Mouse (Mus musculus): ENCODE data around the gene Grb2. TPM values are rescaled to one million over a fixed set of nuclear protein-coding genes. Genes with fewer than 3 reads are reported as not detected.

The Grb2 gene
- polyA plus RNA-seq, 1 experiment from 2014 or later = 103 TPM

DNA sequence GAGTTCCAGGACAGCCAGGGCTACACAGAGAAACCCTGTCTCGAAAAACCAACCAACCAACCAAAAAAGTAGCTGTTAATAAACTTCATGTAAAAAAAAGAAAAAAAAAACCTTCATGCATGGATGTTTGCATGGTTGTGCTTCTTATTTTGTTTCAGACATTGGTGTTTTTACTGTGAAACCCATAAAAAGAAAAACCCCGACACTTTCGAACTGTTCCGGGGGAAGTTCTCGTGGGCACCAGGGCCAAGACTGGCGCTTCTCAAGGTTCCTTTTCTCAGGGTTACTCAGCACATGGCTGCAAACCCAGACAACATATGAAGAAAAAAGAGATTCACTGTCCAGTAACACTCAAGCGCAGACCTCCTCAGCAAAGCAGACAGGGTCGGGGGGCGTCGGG, 75.5 kb downstream of the Grb2 start:
- 82% methylated on average over 10 of the region's 10 CpGs for whole genome bisulfite sequencing
- Histone ChIP-seq H3K4me1 (replicated peaks) (peaks cover 2% of the 10 kb centered on the region; the same call in 1 of the 2 replicates), H3K9ac (no peak overlapping the region), H3K27ac (no peak overlapping the region), H3K4me3 (no peak overlapping the region), H3K36me3 (no peaks in the 10 kb centered on the region), H3K4me2 (no peak overlapping the region), H3K9me3 (replicated peaks) (no peaks in the 10 kb centered on the region), H3K27me3 (no peaks in the 10 kb centered on the region)
- ATAC-seq (replicated peaks; ENCODE audit: insufficient number of reproducible peaks, insufficient read depth, low FRiP score, low read depth) = no peak

DNA sequence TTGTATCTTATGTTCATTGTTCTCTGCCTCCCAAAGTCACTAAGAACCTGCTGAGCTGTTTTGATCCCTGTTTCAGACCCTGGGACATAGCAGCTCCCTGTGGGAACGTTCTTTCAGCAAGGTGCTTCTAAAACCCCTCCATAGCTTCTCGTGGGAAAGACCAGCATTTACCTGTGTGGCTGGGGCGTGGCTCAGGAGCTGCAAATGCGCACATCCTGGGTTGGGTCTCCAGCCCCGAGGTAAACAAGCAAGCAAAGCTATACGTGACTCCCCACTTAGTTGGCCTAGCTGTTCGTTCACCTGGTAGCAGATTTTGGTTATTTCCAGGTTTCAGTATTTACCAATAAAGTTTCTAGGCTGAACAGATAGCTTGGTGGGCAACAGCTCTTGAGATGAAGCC, 76.2 kb downstream of the Grb2 start:
- H3K9me3 ChIP-seq (replicated peaks) = no peaks in the 10 kb centered on the region
- peaks cover 6% of the 10 kb centered on the region for H3K4me1 ChIP-seq (replicated peaks)
- no peak overlapping the region for H3K4me3 ChIP-seq
- no peaks in the 10 kb centered on the region for H3K36me3 ChIP-seq
- H3K4me2 ChIP-seq = no peak overlapping the region
- H3K27me3 ChIP-seq = no peaks in the 10 kb centered on the region
- no peak overlapping the region for H3K27ac ChIP-seq
- no peak for ATAC-seq (replicated peaks; ENCODE audit: insufficient number of reproducible peaks, insufficient read depth, low FRiP score, low read depth)
- H3K9ac ChIP-seq = no peak overlapping the region
- WGBS = 65% methylated on average over 7 of the region's 7 CpGs

DNA sequence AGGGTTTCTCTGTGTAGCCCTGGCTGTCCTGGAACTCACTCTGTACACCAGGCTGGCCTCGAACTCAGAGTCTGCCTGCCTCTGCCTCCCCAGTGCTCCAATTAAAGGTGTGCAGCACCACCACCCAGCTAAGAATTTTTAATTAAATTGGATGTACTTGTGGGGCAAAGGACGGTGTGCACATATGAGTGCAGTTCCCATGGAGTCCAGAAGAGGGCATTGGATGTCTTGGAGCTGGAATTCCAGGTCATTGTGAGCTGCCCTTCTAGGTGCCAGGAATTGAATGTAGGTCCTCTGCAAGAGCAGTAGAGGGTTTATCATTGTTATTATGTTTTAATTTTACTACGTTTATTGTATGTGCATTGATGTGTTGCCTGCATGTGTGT, 76.9 kb downstream of the Grb2 start:
- no peaks in the 10 kb centered on the region for H3K27me3 ChIP-seq
- no peak for ATAC-seq (replicated peaks; ENCODE audit: insufficient number of reproducible peaks, insufficient read depth, low FRiP score, low read depth)
- H3K9me3 ChIP-seq (replicated peaks) = no peaks in the 10 kb centered on the region
- WGBS = 21% methylated on average over 3 of the region's 3 CpGs
- H3K27ac ChIP-seq = no peak overlapping the region
- no peaks in the 10 kb centered on the region for H3K36me3 ChIP-seq
- peak overlapping the region; percentile 3; the same call in 1 of the 2 replicates for H3K4me2 ChIP-seq
- no peak overlapping the region for H3K9ac ChIP-seq
- H3K4me1 ChIP-seq (replicated peaks) = peaks cover 11% of the 10 kb centered on the region
- H3K4me3 ChIP-seq = no peak overlapping the region

DNA sequence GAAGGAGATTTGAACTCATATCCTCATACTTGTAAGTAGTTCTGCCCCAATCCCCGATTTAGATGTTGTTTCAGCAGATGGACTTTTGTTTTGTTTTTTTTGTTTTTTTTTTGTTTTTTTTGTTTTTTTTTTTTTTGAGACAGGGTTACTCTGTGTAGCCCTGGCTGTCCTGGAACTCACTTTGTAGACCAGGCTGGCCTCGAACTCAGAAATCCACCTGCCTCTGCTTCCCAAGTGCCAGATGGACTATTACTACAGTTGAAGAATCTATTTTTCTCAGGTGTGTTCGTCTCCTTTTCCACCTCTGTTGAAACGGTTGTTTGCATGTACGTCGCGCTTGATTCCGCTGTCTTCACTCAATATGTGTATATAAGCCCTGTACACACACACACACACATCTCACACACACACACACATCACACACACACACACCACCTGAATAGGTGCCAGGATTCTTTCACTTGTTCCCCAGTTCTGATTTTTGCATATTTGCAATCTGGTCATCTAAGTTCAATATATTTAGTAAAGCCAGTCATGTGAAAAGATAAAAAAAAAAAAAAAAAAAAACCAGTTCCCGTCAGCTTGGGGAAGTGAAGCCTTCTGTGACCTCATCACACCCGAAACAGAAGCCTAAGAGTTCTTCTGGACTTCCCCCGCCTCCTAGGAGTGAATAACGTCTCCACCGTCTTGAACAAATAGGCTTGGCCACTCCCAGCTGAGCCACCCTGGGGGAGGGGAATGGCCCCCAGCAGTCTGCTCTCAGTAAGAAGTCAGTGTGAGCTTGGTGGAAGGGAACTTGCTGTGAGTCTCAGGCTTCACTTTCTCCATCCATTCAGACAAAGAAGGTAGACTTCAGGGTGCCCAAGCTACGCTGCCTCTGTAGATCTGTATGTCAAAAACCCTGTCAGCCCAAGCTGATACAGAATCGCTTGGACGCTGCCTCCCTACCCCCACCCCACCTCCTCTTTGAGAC, 77.6 kb downstream of the Grb2 start:
- Histone ChIP-seq H3K27me3 (no peaks in the 10 kb centered on the region), H3K9ac (no peak overlapping the region), H3K4me3 (no peak overlapping the region), H3K4me2 (peak overlapping the region; percentile 3; the same call in 1 of the 2 replicates), H3K9me3 (replicated peaks) (no peaks in the 10 kb centered on the region), H3K27ac (no peak overlapping the region), H3K4me1 (replicated peaks) (peaks cover 11% of the 10 kb centered on the region), H3K36me3 (no peaks in the 10 kb centered on the region)
- no peak for ATAC-seq (replicated peaks; ENCODE audit: insufficient number of reproducible peaks, insufficient read depth, low FRiP score, low read depth)
- WGBS = 47% methylated on average over 16 of the region's 16 CpGs

DNA sequence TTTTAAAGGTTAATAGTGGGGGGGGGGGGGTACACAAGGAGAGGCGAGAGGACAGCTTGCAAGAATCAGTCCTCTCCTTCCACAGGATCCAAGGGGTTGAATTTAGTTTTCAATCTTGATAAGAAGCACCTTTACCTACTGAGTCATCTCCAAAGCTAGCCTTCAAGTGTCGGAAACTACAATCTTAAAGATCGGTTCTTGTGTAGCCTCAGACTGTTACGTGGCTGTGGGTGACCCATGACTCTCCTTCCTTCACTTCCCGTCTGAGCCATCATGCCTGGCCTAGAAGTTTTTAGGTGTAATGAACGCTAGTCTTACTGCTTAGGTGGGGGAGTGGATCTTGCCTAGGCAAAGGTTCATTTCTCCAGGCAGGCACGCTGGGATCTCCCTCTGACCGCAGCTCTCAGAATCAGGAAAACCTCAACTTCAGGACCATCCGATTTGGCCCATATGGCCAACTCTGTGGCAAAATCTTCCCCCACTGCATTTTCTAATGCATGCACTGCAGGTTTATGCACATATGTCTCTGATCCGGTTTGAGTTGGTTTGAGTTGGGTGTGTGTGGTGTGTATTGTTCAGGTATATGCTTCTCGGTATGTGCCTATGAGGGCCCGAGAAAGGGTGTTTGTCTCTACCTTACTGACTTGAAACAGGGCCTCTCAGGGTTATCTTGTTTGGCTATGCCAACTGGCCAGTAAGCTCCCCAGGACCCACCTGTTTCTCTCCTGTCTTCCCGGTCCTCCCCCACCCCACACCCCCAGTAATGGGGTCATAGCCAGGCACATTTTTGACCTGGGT, 78.5 kb downstream of the Grb2 start:
- H3K27ac ChIP-seq = no peak overlapping the region
- 82% methylated on average over 13 of the region's 13 CpGs for WGBS
- H3K9ac ChIP-seq = no peak overlapping the region
- H3K36me3 ChIP-seq = no peaks in the 10 kb centered on the region
- no peak overlapping the region for H3K4me2 ChIP-seq
- no peaks in the 10 kb centered on the region for H3K27me3 ChIP-seq
- ATAC-seq (replicated peaks; ENCODE audit: insufficient number of reproducible peaks, insufficient read depth, low FRiP score, low read depth) = no peak
- H3K4me3 ChIP-seq = no peak overlapping the region
- H3K4me1 ChIP-seq (replicated peaks) = peaks cover 11% of the 10 kb centered on the region
- no peaks in the 10 kb centered on the region for H3K9me3 ChIP-seq (replicated peaks)

DNA sequence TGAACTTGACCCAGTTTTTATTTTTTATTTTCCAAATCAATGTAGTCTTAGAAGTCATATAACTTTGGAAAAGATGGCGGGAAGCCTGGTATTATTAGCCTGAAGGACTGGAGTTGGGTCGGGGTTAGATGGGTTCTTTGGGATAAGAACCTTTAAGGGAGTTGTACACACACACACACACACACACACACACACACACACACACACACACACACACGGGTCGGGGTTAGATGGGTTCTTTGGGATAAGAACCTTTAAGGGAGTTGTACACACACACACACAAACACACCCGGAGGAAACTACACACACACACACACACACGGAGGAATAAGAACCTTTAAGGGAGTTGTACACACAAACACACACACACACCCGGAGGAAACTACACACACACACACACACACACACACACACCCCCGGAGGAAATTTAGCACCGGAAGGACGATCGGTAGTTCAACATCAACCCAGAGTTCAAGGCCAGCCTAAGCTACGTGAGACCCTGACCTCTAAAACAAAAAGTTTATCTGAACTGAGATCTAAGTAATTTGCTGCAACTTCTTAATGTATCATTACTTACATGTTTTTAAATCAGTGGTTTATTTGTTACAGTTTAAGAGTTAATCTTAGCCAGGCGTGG, 79.8 kb downstream of the Grb2 start:
- Histone ChIP-seq H3K9ac (peak overlapping the region; percentile 35), H3K27me3 (no peaks in the 10 kb centered on the region), H3K9me3 (replicated peaks) (no peaks in the 10 kb centered on the region), H3K4me1 (replicated peaks) (peaks cover 11% of the 10 kb centered on the region), H3K4me2 (peak overlapping the region; percentile 58), H3K36me3 (peaks cover 2% of the 10 kb centered on the region; the same call in 1 of the 2 replicates), H3K27ac (peak overlapping the region; percentile 41; the same call in 1 of the 2 replicates), H3K4me3 (peak overlapping the region; percentile 68)
- 49% methylated on average over 13 of the region's 13 CpGs for WGBS
- no peak for ATAC-seq (replicated peaks; ENCODE audit: insufficient number of reproducible peaks, insufficient read depth, low FRiP score, low read depth)

DNA sequence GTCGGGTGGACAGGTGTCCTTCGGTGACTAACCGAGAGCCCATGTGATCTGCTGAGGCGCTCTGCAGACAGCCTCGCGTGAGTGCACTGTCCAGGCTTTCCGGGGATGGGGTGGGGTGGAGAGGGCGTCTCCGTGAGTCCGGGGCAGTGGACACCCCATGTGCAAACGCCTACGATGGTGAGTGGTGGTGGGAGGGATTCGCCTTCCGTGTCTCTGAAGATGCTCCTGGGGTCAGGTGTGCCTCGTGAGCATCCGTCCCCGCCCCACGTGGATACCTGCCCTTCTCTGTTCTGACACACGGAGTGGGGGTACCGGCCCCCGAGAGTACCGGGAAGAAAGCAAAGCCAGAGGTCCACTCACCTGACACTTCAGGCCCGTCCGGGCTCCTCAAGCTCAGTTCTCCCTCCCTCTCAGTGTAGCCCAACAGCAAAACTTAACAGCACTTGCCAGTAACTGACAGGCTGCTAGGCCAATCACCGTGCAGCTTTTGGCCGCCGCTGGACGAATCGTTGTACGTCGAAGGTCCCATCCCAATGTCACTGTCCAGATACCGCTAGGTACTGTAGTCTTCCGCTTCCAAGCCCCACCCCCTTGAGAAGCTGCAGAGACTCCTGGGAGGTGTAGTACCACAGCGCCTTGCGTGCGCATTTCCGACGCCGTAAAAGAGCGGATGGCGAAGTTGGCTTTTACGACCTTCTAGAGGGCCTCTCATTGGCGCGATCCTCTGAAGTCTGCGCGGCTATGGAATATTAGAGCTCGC, 80.5 kb downstream of the Grb2 start, which contains the start of gene Slc25a19:
TSS of gene Slc25a19 (minus strand) at position 591 of the 760 bp plus-strand sequence.
- WGBS = under 1% methylated on average over 47 of the region's 47 CpGs
- no peaks in the 10 kb centered on the region for H3K9me3 ChIP-seq (replicated peaks)
- peak within 1 kb of the TSS; percentile 68 for H3K4me3 ChIP-seq
- peaks cover 8% of the 10 kb centered on the region for H3K36me3 ChIP-seq
- peak within 1 kb of the TSS; percentile 71 for H3K27ac ChIP-seq
- H3K4me1 ChIP-seq (replicated peaks) = peaks cover 11% of the 10 kb centered on the region
- H3K27me3 ChIP-seq = no peaks in the 10 kb centered on the region
- peak within 1 kb of the TSS; percentile 77 for H3K4me2 ChIP-seq
- peak within 1 kb of the TSS; percentile 75 for H3K9ac ChIP-seq
- peak; percentile 99 for ATAC-seq (replicated peaks; ENCODE audit: insufficient number of reproducible peaks, insufficient read depth, low FRiP score, low read depth)

DNA sequence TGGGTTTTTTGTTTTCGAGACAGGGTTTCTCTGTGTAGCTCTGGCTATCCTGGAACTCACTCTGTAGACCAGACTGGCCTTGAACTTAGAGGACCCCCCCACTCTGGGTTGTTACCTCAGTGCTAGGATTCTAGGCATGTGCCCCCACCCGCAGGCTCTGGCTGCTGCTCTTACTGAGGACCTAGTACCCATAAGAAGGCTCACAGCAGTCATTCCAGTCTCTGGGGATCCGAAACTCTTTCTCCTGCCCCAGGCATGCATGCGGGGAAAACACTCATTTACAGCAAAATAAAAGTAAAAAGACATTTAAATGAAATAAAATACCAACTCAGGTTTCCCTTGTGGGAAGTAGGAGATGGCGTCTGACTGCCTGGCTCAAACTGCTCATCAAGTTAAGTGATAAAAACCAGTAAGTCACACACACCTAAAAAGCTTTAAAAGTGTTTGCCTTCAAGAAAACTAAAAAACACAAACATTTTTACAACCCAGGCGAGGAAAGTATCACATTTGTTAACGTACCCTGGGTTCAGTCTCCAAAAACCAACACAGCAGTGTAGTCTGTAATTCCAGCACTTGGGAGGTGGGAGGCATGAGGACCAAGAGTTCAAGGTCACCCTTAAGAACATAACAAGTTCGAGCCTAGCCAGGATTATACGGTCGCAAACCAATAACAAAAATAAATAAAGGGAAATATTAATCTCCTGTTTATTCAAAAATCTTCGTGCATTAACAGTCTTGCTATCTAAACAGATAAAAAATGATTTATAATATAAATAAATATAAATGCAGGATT, 81.4 kb downstream of the Grb2 start:
- H3K27ac ChIP-seq = peak overlapping the region; percentile 71
- ATAC-seq (replicated peaks; ENCODE audit: insufficient number of reproducible peaks, insufficient read depth, low FRiP score, low read depth) = no peak
- 43% methylated on average over 11 of the region's 11 CpGs for WGBS

DNA sequence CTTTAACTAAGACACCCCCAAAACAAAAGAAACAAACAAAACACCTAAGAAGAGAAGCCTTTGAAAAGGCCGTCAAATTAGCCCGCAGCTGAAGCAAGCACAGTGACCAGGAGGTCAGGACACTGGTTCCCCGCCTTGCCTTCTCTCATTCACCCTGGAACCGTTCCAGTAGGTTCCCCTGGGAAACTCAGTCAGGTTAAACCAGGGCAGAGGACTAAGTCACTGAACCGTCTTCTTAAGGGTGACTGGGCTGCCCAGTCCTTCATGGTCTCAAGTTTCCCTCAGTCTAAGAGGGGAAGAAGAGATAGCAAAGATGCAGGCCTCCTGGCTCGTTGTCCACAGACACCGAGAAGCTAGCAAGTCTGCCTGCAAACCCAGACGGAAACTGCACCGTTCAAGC, 82.5 kb downstream of the Grb2 start:
- H3K9me3 ChIP-seq (replicated peaks) = no peaks in the 10 kb centered on the region
- 74% methylated on average over 9 of the region's 9 CpGs for WGBS
- H3K4me1 ChIP-seq (replicated peaks) = peaks cover 11% of the 10 kb centered on the region
- H3K4me3 ChIP-seq = no peak overlapping the region
- no peaks in the 10 kb centered on the region for H3K27me3 ChIP-seq
- H3K9ac ChIP-seq = no peak overlapping the region
- ATAC-seq (replicated peaks; ENCODE audit: insufficient number of reproducible peaks, insufficient read depth, low FRiP score, low read depth) = no peak
- H3K4me2 ChIP-seq = no peak overlapping the region
- peaks cover 23% of the 10 kb centered on the region for H3K36me3 ChIP-seq
- no peak overlapping the region for H3K27ac ChIP-seq

More for the DNA sequence above, 81.4 kb downstream of the Grb2 start:
- H3K4me2 ChIP-seq = peak overlapping the region; percentile 77
- peaks cover 16% of the 10 kb centered on the region for H3K36me3 ChIP-seq
- peak overlapping the region; percentile 68 for H3K4me3 ChIP-seq
- H3K9ac ChIP-seq = peak overlapping the region; percentile 75
- peaks cover 11% of the 10 kb centered on the region for H3K4me1 ChIP-seq (replicated peaks)
- no peaks in the 10 kb centered on the region for H3K27me3 ChIP-seq
- H3K9me3 ChIP-seq (replicated peaks) = no peaks in the 10 kb centered on the region

DNA sequence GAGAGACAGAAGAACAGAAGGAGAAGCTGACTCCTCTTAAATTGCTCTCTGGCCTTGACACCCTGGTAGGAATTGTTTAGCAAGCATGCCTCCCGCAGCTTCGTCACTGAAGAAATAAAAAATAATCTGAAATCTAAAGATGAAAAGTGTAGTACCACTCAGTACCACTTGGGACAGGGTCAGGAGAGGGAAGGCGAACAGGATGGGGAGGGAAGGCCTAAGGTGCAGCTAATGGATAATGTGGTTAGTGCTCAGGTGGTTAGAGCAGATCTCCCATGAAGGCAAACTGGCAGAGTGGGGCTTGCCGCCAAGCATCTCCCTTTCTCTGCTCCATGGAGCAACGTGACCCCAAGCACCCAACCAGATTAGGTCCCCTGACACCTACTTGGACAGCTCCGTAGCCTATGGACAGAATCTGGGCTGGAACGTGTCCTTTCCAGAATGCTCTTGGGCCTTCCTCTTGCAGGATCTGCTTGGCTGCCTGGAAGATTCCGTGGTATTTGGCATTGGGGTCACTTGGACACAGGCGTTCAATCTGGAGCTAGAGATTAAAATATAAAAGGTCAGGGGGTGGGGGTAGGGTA, 84.8 kb downstream of the Grb2 start:
- ATAC-seq (replicated peaks; ENCODE audit: insufficient number of reproducible peaks, insufficient read depth, low FRiP score, low read depth) = no peak
- H3K4me1 ChIP-seq (replicated peaks) = peaks cover 9% of the 10 kb centered on the region
- WGBS = 77% methylated on average over 9 of the region's 9 CpGs
- H3K9me3 ChIP-seq (replicated peaks) = no peaks in the 10 kb centered on the region
- no peak overlapping the region for H3K4me2 ChIP-seq
- peaks cover 37% of the 10 kb centered on the region for H3K36me3 ChIP-seq
- H3K27ac ChIP-seq = no peak overlapping the region
- H3K27me3 ChIP-seq = no peaks in the 10 kb centered on the region
- no peak overlapping the region for H3K4me3 ChIP-seq
- no peak overlapping the region for H3K9ac ChIP-seq

Data from heart, embryonic 15.5 days (tissue).